In the genomic region with DNA sequence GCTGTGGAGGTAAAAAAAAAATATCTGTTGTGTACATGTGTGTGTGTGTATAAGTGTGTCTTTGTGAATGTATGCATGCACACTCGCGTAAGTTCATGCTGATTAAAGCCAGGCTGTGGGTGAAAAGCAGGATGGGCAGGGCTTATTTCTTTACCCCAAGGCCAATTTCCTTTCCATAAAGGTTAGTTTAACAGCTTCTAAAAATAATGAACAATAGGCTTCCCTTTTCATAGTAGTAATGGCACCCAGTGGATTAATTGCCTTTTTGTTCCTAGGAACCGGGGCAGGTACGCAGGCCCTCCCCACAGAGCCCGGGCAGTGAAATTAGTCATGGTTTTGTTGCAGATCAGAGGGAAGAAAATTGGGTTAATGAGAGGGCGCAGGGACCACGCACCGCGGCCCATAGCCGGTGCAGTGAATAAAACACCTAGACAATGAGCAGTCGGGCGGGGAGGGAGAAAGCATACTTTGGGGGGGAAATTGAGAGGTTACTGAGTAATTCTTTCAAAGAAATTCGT, we compare ENCODE assay signal across 13 mouse cellular contexts.
DNase-seq lines count a peak whose midpoint lies in the region; ATAC-seq lines count a peak whose summit lies in the region.
"Had no signal": no experiment of that assay in that cellular context is flagged by ENCODE, and none has a peak within 500 bp of the region (broad histone marks: within the 10 kb centered on the region; RNA-seq: fewer than 3 reads in every experiment).

No protein-coding gene starts in this region.

- H3K9ac ChIP-seq in forebrain, embryonic 16.5 days (replicated peaks; ENCODE audit: low read depth, low read length), result no peak overlapping the region
- H3K9ac ChIP-seq in hindbrain, embryonic 13.5 days, result peak overlapping the region; percentile 24; the same call in 1 of the 2 replicates
- no peak overlapping the region for H3K9ac ChIP-seq in hindbrain, embryonic 12.5 days
- H3K9ac ChIP-seq in lung, embryonic 16.5 days (ENCODE audit: low read length), result no peak overlapping the region
- H3K9ac ChIP-seq: heart, embryonic 13.5 days; limb, embryonic 15.5 days had no signal

- H3K36me3 ChIP-seq in forebrain, embryonic 10.5 days (replicated peaks), result no peaks in the 10 kb centered on the region
- no peaks in the 10 kb centered on the region for H3K36me3 ChIP-seq in forebrain, embryonic 16.5 days (ENCODE audit: control insufficient read depth, insufficient read depth)
- no peaks in the 10 kb centered on the region for H3K36me3 ChIP-seq in hindbrain, embryonic 13.5 days
- no peaks in the 10 kb centered on the region for H3K36me3 ChIP-seq in hindbrain, embryonic 12.5 days
- H3K36me3 ChIP-seq in lung, embryonic 16.5 days (ENCODE audit: control insufficient read depth, insufficient read depth, low read length), result no peaks in the 10 kb centered on the region
- H3K36me3 ChIP-seq in embryonic facial prominence, embryonic 10.5 days (replicated peaks), result no peaks in the 10 kb centered on the region
- H3K36me3 ChIP-seq: heart, embryonic 13.5 days; hindbrain, embryonic 10.5 days; limb, embryonic 15.5 days had no signal

- H3K27ac ChIP-seq in forebrain, embryonic 10.5 days, result no peak overlapping the region
- no peak overlapping the region for H3K27ac ChIP-seq in forebrain, embryonic 16.5 days (ENCODE audit: low read length)
- no peak overlapping the region for H3K27ac ChIP-seq in hindbrain, embryonic 13.5 days
- H3K27ac ChIP-seq in hindbrain, embryonic 12.5 days, result no peak overlapping the region
- peak overlapping the region; percentile 12; the same call in 1 of the 2 replicates for H3K27ac ChIP-seq in lung, embryonic 16.5 days (ENCODE audit: low read length)
- H3K27ac ChIP-seq in embryonic facial prominence, embryonic 10.5 days (replicated peaks), result no peak overlapping the region
- H3K27ac ChIP-seq: heart, embryonic 13.5 days; hindbrain, embryonic 10.5 days; limb, embryonic 15.5 days had no signal

- DNase-seq in forebrain, embryonic 10.5 days (ENCODE audit: extremely low spot score, low spot score), result peak; percentile 22
- no peak for DNase-seq in lung, adult 18-20 months
- DNase-seq in Muller cell, postnatal 12 days (ENCODE audit: inconsistent ontology term), result peak; percentile 45
- DNase-seq in embryonic facial prominence, embryonic 10.5 days (ENCODE audit: low spot score), result no peak
- DNase-seq: cerebellum, postnatal 14 days had no signal

- H3K4me2 ChIP-seq in forebrain, embryonic 16.5 days (ENCODE audit: low read length), result no peak overlapping the region
- H3K4me2 ChIP-seq in hindbrain, embryonic 13.5 days, result 0 out of 2 replicates have a peak overlapping the region, but pooled peaks have one; percentile 8
- H3K4me2 ChIP-seq in hindbrain, embryonic 12.5 days (replicated peaks), result no peak overlapping the region; the same call in 1 of the 2 replicates
- H3K4me2 ChIP-seq in lung, embryonic 16.5 days (ENCODE audit: low read depth, low read length), result no peak overlapping the region
- H3K4me2 ChIP-seq: heart, embryonic 13.5 days; limb, embryonic 15.5 days had no signal

- H3K27me3 ChIP-seq in forebrain, embryonic 10.5 days (ENCODE audit: poor library complexity, severe bottlenecking), result peaks cover 90% of the 10 kb centered on the region
- no peaks in the 10 kb centered on the region for H3K27me3 ChIP-seq in forebrain, embryonic 16.5 days (replicated peaks; ENCODE audit: control insufficient read depth, insufficient read depth, low read length)
- H3K27me3 ChIP-seq in hindbrain, embryonic 13.5 days, result peaks cover 56% of the 10 kb centered on the region
- H3K27me3 ChIP-seq in hindbrain, embryonic 12.5 days, result peaks cover 27% of the 10 kb centered on the region
- H3K27me3 ChIP-seq in lung, embryonic 16.5 days (ENCODE audit: control insufficient read depth, insufficient read depth, low read depth, low read length), result no peaks in the 10 kb centered on the region
- H3K27me3 ChIP-seq in embryonic facial prominence, embryonic 10.5 days (replicated peaks; ENCODE audit: low read depth, poor library complexity, severe bottlenecking), result peaks cover 31% of the 10 kb centered on the region
- H3K27me3 ChIP-seq: heart, embryonic 13.5 days; limb, embryonic 15.5 days had no signal

- ATAC-seq in forebrain, embryonic 16.5 days, result no peak
- ATAC-seq in hindbrain, embryonic 13.5 days (ENCODE audit: low FRiP score), result no peak
- ATAC-seq in hindbrain, embryonic 12.5 days (ENCODE audit: low FRiP score), result no peak
- ATAC-seq in lung, embryonic 16.5 days (ENCODE audit: low read depth), result peak; percentile 36; the same call in 1 of the 2 replicates
- ATAC-seq: inflammation-experienced regulatory T-cells, adult 6 months had no signal

- H3K4me3 ChIP-seq in forebrain, embryonic 10.5 days, result no peak overlapping the region
- no peak overlapping the region for H3K4me3 ChIP-seq in forebrain, embryonic 16.5 days (replicated peaks; ENCODE audit: low read length)
- H3K4me3 ChIP-seq in hindbrain, embryonic 13.5 days, result no peak overlapping the region
- H3K4me3 ChIP-seq in hindbrain, embryonic 12.5 days, result no peak overlapping the region
- no peak overlapping the region for H3K4me3 ChIP-seq in lung, embryonic 16.5 days (ENCODE audit: low read length)
- no peak overlapping the region for H3K4me3 ChIP-seq in embryonic facial prominence, embryonic 10.5 days
- H3K4me3 ChIP-seq: heart, embryonic 13.5 days; hindbrain, embryonic 10.5 days; limb, embryonic 15.5 days had no signal

- 9% methylated on average over 13 of the region's 13 CpGs for WGBS in forebrain, embryonic 10.5 days
- WGBS in forebrain, embryonic 16.5 days, result 4% methylated on average over 13 of the region's 13 CpGs
- WGBS in hindbrain, embryonic 13.5 days, result 11% methylated on average over 13 of the region's 13 CpGs
- 22% methylated on average over 13 of the region's 13 CpGs for WGBS in hindbrain, embryonic 12.5 days
- 62% methylated on average over 13 of the region's 13 CpGs for WGBS in lung, embryonic 16.5 days
- WGBS in embryonic facial prominence, embryonic 10.5 days, result 27% methylated on average over 13 of the region's 13 CpGs

- peaks cover 26% of the 10 kb centered on the region for H3K4me1 ChIP-seq in forebrain, embryonic 10.5 days
- peaks cover 7% of the 10 kb centered on the region for H3K4me1 ChIP-seq in forebrain, embryonic 16.5 days (replicated peaks; ENCODE audit: control insufficient read depth, insufficient read depth, low read length)
- H3K4me1 ChIP-seq in hindbrain, embryonic 13.5 days (replicated peaks), result peaks cover 7% of the 10 kb centered on the region
- H3K4me1 ChIP-seq in hindbrain, embryonic 12.5 days, result peaks cover 4% of the 10 kb centered on the region
- H3K4me1 ChIP-seq in lung, embryonic 16.5 days (replicated peaks; ENCODE audit: control insufficient read depth, insufficient read depth, low read length), result no peaks in the 10 kb centered on the region
- peaks cover 4% of the 10 kb centered on the region; the same call in 1 of the 2 replicates for H3K4me1 ChIP-seq in embryonic facial prominence, embryonic 10.5 days
- H3K4me1 ChIP-seq: limb, embryonic 15.5 days had no signal

- H3K9me3 ChIP-seq in forebrain, embryonic 10.5 days, result no peaks in the 10 kb centered on the region
- H3K9me3 ChIP-seq in forebrain, embryonic 16.5 days (ENCODE audit: control insufficient read depth, low read length), result no peaks in the 10 kb centered on the region
- no peaks in the 10 kb centered on the region for H3K9me3 ChIP-seq in hindbrain, embryonic 13.5 days
- no peaks in the 10 kb centered on the region for H3K9me3 ChIP-seq in hindbrain, embryonic 12.5 days (replicated peaks)
- no peaks in the 10 kb centered on the region for H3K9me3 ChIP-seq in lung, embryonic 16.5 days (ENCODE audit: control insufficient read depth, low read length)
- H3K9me3 ChIP-seq in embryonic facial prominence, embryonic 10.5 days, result no peaks in the 10 kb centered on the region
- H3K9me3 ChIP-seq: heart, embryonic 13.5 days; hindbrain, embryonic 10.5 days; limb, embryonic 15.5 days had no signal

Comparison
In these comparisons a context has a peak if more than half of its experiments do, and no peak if none do; other contexts are left out.
1. DNase-seq: peak in forebrain, embryonic 10.5 days (single experiment) and Muller cell, postnatal 12 days (single experiment); none in lung, adult 18-20 months (0 of 2) and embryonic facial prominence, embryonic 10.5 days (single experiment).